Mouse (Mus musculus): ENCODE data around the gene Olfr854. TPM values are rescaled to one million over a fixed set of nuclear protein-coding genes. Genes with fewer than 3 reads are reported as not detected.

Gene Olfr854
- total RNA-seq (2014; fragmentation: Nextera tagmentation) (not detected in 2 replicates), total RNA-seq (2017) (not detected in 2 replicates)

DNA sequence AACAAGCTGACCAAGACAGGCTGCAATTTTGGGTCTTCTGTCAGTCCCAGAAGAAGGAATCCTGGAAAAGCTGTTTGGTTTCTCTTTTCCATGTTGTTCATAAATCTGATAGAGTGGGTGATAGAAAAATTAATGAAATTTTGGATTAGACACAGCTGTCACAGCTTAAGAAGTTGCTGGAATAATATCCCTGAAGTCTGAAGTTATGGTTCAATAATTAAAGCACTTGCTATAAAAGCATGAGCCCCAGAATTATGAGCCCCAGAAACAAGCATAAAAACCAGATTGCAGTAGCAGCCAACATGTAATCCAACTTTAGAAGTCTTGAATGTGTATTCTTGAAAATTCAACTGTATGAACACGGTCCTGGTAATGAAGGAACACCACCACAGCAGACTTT is at the start of gene Olfr854:
Gene Olfr854 (minus strand): TSS at position 101 of the 400 bp plus-strand sequence.
- no peak for ATAC-seq (replicated peaks; ENCODE audit: low FRiP score, low TSS enrichment, poor library complexity, severe bottlenecking)

DNA sequence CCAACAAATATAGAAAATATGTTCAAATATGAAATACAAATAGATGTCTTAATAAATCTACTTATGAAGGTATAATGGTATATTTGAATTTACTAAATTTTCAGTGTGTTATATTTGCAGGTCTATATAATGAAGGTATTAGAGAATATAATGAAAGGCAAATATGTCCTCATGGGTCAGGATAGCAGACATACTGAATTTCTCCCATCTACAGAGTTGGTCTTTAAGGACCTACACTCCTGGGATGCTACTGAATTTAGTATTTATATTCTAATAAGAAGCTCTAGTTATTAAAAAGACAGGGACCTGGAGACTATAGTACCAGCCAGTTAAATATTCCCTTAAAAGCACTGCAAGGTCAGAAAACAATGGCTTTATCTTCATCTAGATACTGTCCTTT is 15.1 kb upstream of the Olfr854 start, which contains the start of gene Olfr855:
Gene Olfr855 (plus strand): TSS at position 301 of the 400 bp plus-strand sequence.
- no peak for ATAC-seq (replicated peaks; ENCODE audit: low FRiP score, low TSS enrichment, poor library complexity, severe bottlenecking)

DNA sequence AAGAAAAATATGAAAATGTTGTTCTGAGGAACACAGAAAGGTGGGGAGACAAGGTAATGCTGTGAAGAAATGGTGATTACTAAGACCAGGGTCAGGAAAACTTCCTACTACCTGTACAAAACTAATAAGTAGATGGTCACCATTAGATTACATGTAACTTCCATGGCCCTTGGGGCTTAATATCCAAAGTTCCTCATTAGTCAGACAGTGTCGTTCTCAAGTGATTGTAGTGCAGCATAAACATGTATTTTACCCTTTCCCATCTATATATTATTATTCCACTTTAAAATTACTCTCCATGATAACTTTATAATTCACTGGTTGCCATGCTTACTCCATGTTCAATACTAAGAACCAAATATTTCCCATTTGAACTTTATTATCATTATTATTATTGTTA is 26.2 kb downstream of the Olfr854 start, which contains the start of gene Olfr853:
Gene Olfr853 (minus strand): TSS at position 101 of the 400 bp plus-strand sequence.
- ATAC-seq (replicated peaks; ENCODE audit: low FRiP score, low TSS enrichment, poor library complexity, severe bottlenecking), result no peak

Other genes with a start within 250 kb of the Olfr854 start
- not detected in 2 replicates for gene Olfr845, start 230.9 kb downstream of the Olfr854 start, total RNA-seq (2014; fragmentation: Nextera tagmentation)
- gene Olfr845, start 230.9 kb downstream of the Olfr854 start, total RNA-seq (2017), result not detected in 2 replicates
- gene Olfr846, start 203.4 kb downstream of the Olfr854 start, total RNA-seq (2014; fragmentation: Nextera tagmentation), result not detected in 2 replicates
- gene Olfr846, start 203.4 kb downstream of the Olfr854 start, total RNA-seq (2017), result not detected in 2 replicates
- not detected in 2 replicates for gene Olfr847, start 188.7 kb downstream of the Olfr854 start, total RNA-seq (2014; fragmentation: Nextera tagmentation)
- gene Olfr847, start 188.7 kb downstream of the Olfr854 start, total RNA-seq (2017), result not detected in 2 replicates
- gene Olfr849, start 127.1 kb downstream of the Olfr854 start, total RNA-seq (2014; fragmentation: Nextera tagmentation), result not detected in 2 replicates
- not detected in 2 replicates for gene Olfr849, start 127.1 kb downstream of the Olfr854 start, total RNA-seq (2017)
- gene Olfr850, start 89.1 kb downstream of the Olfr854 start, total RNA-seq (2014; fragmentation: Nextera tagmentation), result not detected in 2 replicates
- gene Olfr850, start 89.1 kb downstream of the Olfr854 start, total RNA-seq (2017), result not detected in 2 replicates
- gene Olfr851, start 74.1 kb downstream of the Olfr854 start, total RNA-seq (2014; fragmentation: Nextera tagmentation), result not detected in 2 replicates
- not detected in 2 replicates for gene Olfr851, start 74.1 kb downstream of the Olfr854 start, total RNA-seq (2017)
- not detected in 2 replicates for gene Olfr853, start 26.3 kb downstream of the Olfr854 start, total RNA-seq (2014; fragmentation: Nextera tagmentation)
- not detected in 2 replicates for gene Olfr853, start 26.3 kb downstream of the Olfr854 start, total RNA-seq (2017)
- gene Olfr855, start 15.2 kb upstream of the Olfr854 start, total RNA-seq (2014; fragmentation: Nextera tagmentation), result not detected in 2 replicates
- not detected in 2 replicates for gene Olfr855, start 15.2 kb upstream of the Olfr854 start, total RNA-seq (2017)
- gene Zfp317, start 54.7 kb upstream of the Olfr854 start, total RNA-seq (2014; fragmentation: Nextera tagmentation), result 31.6 and 34.7 TPM in 2 replicates
- gene Zfp317, start 54.7 kb upstream of the Olfr854 start, total RNA-seq (2017), result 25.7 and 34.5 TPM in 2 replicates
- gene Olfr857, start 142.1 kb upstream of the Olfr854 start, total RNA-seq (2014; fragmentation: Nextera tagmentation), result not detected in 2 replicates
- not detected in 2 replicates for gene Olfr857, start 142.1 kb upstream of the Olfr854 start, total RNA-seq (2017)
- gene Olfr58, start 212.9 kb upstream of the Olfr854 start, total RNA-seq (2014; fragmentation: Nextera tagmentation), result not detected in 2 replicates
- not detected in 2 replicates for gene Olfr58, start 212.9 kb upstream of the Olfr854 start, total RNA-seq (2017)
- gene Olfr859, start 237.5 kb upstream of the Olfr854 start, total RNA-seq (2014; fragmentation: Nextera tagmentation), result not detected in 2 replicates
- gene Olfr859, start 237.5 kb upstream of the Olfr854 start, total RNA-seq (2017), result not detected in 2 replicates

Data from megakaryocyte-erythroid progenitor cell, adult 5-6 weeks (primary cell).